Mouse (Mus musculus): ENCODE measurements around the gene Brk1. TPM values are rescaled to one million over a fixed set of nuclear protein-coding genes. Genes with fewer than 3 reads are reported as not detected.

Brk1 gene
- total RNA-seq, 1 experiment from 2014 or later = 131 TPM

DNA sequence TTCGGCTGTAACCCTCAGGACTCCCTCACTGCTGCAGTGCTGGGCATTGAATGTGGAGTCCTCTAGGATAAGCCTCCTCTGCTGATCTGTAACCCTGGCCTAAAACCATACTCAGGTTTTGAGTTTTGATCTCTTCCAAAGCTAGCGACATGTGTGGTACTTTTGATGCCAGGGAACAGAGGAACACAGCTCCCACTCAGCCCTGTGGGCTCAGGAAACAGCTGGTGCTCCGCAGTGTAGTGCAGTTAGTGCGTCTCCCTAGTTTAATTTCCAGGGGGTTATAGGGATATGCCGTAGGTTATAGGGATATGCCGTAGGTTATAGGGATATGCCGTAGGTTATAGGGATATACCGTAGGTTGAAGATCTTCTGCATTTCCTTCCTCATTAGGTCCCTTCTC lies 10.4 kb downstream of the Brk1 start:
- ATAC-seq (replicated peaks; ENCODE audit: insufficient number of reproducible peaks, low FRiP score, low TSS enrichment, poor library complexity, severe bottlenecking) = no peak

DNA sequence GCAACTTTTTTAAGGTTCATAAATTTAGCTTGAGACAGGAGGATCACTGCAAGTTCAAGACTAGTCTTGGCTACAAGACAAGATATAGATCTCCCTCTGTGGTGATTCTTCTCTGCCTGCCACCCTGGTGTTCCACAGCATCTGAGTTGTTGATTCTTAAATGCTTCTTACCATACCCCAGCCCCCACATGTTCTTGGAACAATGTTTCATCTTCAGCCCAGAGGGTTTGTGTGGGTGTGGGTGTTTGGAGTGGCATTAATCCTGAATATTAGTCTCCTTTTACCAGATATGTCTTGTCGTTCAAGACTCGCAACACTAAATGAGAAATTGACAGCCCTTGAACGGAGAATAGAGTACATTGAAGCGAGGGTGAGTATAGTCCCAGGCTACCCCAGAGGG lies 10.9 kb downstream of the Brk1 start:
- ATAC-seq (replicated peaks; ENCODE audit: insufficient number of reproducible peaks, low FRiP score, low TSS enrichment, poor library complexity, severe bottlenecking) = no peak

DNA sequence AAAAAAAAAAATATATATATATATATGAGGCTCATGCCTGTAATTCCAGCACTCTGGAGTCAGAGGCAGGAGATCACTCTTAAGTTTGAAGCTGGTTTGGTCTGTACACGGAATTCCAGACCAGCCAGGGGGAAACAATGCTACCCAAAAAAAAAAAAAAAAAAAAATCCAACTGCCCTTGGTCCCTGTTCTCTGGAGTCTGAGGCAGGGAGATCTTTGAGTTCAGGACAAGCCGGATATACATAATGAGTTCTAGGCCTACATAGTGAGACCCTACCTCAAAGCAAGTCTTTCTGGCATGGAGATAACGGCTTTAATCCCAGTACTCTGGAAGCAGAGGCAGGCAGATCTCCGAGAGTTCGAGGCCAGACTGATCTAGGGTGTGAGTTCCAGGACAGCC lies 18.8 kb downstream of the Brk1 start:
- ATAC-seq (replicated peaks; ENCODE audit: insufficient number of reproducible peaks, low FRiP score, low TSS enrichment, poor library complexity, severe bottlenecking) = no peak

DNA sequence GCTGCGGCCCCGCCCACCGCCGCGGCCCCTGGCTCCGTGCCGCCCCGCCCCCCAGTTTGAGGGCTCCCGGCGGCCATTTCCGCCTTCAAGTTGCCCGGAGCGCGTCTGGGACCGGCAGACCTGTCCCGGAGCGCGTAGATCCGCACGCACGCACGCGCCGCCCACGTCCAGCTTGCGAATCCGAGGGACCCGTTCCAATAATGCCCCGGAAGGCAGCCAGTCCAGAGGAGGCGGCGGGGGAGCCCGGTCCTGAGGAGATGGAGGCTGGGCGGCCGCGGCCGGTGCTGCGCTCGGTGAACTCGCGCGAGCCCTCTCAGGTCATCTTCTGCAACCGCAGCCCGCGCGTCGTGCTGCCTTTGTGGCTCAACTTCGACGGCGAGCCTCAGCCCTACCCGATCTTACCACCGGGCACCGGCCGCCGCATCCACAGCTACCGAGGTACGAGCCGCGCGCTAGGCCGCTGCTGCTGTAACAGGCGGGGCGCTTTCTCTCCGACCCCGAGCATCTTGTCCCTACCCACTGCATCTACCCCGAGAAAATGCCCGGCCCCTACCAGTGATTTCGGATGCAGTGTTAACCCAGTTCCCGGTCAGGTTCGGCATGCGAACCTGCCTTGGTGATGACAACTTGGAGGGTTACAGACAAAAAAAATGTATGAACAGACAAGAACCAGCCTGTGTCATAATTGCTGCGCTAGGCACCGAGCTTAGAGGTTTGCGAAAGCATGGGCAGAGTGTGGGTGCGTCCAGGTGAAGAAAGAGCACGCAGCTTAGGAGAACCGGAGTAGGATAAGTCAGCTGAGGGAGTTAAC lies 19.6 kb downstream of the Brk1 start, which contains the start of gene Vhl:
Vhl (plus strand) TSS at position 19 of the 811 bp plus-strand sequence.
- ATAC-seq (replicated peaks; ENCODE audit: insufficient number of reproducible peaks, low FRiP score, low TSS enrichment, poor library complexity, severe bottlenecking) = peak; percentile 64

DNA sequence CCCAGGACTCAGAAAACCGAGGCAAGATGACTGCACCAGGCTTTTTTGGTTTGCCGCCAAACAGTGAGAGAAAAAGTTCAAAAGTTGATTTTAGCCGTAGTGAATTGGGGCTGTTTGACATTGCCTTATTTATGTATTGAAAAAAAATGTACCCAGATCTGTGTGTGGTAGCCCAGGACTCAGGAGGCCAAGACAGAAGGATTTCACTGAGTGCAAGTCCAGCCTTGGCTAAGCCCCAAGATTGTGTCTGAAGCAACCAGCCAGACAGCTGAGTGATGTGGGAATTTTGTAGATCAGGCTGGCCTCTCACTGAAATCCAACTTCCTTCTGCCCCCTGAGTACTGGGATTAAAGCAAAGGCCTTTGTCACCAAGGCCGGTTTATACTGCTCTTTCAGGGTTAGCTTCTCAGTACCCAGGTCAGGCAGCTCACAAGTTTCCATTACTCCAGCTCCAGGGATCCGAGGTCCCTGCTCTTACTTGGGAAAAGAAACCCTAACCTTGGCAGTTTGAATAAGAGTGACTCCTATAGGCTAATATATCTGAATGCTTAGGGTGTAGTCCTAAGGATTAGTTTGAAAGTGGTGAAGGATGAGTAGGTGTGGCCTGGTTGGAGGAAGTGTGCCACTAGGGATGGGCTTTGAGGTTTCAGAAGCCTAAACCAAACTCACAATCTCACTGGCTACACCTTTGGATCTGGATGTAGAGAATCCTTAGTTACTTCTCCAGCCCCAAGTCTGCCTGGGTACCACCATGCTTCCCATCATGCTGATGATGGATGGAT lies 20.6 kb downstream of the Brk1 start:
- ATAC-seq (replicated peaks; ENCODE audit: insufficient number of reproducible peaks, low FRiP score, low TSS enrichment, poor library complexity, severe bottlenecking) = no peak

DNA sequence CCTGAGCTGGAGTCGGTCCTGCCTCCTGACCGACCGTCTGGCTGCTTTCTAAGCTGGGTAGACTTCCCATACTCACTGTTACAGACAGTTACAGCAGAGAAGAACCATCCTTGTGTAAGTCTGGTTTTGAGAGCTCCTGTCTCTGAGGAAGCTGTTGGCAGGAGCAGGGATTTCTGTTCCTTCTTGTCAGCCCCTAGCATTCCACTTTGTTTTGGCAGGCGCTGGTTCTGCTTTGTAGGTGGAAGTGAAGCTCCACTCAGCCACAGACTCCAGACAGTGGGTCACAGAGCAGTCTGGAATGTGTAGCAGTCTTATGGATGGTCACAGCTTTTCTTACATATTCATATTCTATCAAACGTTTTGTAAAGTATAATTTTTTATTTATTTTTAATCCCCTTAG lies 25.8 kb downstream of the Brk1 start:
- ATAC-seq (replicated peaks; ENCODE audit: insufficient number of reproducible peaks, low FRiP score, low TSS enrichment, poor library complexity, severe bottlenecking) = no peak

DNA sequence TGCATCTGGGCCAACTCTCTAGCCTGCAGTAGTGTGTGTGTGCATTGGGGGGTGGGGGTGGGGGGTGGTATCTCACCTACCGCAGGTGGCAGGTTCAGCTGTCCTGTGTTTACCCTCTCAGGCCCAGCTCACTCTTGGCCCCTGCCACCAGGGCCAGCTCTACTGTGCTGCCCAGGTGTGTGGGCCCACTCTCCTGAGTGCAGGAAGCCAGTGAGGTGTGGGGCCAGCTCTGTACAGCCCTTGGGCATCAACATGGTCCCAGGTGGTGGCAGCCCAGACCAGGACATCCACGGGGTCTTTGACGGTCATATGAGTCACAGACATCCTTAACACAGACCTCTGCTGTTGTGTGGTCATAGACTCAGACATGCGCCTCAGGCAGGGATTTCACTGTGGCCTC lies 28.3 kb downstream of the Brk1 start:
- ATAC-seq (replicated peaks; ENCODE audit: insufficient number of reproducible peaks, low FRiP score, low TSS enrichment, poor library complexity, severe bottlenecking) = no peak

DNA sequence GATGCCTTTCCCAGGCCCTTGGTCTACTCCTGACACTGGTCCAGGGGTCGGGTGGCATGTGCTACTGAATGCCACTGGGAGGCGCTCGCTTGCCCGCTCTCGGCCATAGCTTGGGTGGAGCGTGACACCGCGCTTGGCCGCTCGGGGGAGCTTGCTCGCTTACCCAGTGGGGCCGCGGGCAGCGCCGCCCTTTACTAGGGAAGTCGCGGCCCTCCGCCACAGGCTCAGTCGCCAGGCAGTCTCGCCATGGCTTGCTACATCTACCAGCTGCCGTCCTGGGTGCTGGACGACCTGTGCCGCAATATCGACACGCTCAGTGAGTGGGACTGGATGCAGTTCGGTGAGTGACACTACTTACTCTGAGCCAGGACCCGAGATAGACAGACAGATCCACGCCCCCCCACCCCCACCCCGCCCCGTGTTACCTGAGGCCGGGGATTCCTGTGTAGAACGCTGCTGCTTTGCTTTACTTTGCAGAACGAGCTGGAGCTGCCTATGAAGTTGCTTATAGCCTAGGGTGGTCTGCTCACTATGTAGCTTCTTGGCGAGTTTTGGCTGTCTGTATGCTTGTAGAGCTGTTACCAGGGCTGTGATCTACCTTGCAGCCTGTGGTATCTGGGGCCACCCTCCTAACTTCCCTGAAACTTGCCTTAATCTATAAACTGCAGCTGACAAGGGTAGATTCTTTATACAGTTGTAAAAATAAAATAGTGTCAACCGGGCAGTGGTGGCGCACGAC lies 33.9 kb downstream of the Brk1 start, which contains the start of gene Irak2:
Irak2 (plus strand) TSS at position 166 of the 739 bp plus-strand sequence.
- ATAC-seq (replicated peaks; ENCODE audit: insufficient number of reproducible peaks, low FRiP score, low TSS enrichment, poor library complexity, severe bottlenecking) = peak; percentile 93

DNA sequence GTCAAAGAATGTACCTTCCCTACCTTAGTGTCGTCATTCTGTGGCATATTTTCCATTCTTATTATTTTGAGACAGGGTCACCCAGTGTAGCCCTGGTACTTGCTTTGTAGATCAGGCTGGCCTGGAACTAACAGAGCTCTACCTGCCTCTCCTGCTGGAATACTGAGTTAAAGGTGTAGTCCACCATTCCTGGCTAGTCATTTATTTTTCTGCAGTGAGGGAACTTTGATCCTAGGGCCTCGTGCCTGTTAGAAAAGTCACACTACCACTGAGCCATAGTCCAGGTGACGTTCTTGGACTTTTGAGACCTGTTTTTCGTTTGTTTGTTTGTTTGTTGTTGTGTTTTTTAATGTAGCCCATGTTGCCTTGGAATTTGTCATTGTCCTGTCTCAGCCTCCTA lies 34.6 kb downstream of the Brk1 start:
- ATAC-seq (replicated peaks; ENCODE audit: insufficient number of reproducible peaks, low FRiP score, low TSS enrichment, poor library complexity, severe bottlenecking) = no peak

DNA sequence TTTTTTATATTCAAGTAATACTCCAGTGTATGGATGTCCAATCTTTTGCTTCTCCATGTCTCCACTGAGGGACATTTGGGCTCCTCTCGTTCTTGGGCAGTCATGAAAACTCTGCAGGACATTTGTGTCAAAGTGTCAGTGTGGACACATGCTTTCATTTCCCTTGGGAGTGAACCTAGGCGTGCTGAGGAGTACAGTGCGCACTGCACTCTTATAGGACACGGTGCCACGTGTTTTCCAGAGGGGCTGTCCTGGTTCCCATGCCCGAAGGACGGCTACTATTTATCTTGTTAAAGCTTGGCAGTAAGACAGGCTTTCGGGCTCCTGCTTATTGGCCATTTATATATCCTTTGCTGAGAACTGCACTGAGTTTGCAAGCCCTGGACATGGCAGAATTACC lies 38.0 kb downstream of the Brk1 start:
- no peak for ATAC-seq (replicated peaks; ENCODE audit: insufficient number of reproducible peaks, low FRiP score, low TSS enrichment, poor library complexity, severe bottlenecking)

DNA sequence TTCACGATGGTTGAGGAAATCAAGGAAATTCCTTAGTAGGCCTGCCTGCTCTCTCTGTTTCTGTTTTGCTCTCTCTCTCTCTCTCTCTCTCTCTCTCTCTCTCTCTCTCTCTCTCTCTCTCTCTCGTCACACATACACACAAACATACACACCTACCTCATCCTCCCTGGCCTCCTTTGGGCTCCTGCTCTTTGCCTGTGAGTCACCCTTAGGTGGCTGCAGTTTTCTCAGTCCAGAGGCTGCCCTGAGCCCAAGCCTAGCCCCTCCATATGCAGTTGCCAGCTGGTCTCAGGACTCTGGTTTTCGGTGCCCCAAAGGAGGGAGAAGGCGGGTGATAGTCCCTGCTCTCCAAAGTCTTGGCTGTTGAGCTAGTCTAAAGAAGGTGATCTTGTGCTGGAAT lies 38.4 kb downstream of the Brk1 start:
- ATAC-seq (replicated peaks; ENCODE audit: insufficient number of reproducible peaks, low FRiP score, low TSS enrichment, poor library complexity, severe bottlenecking) = no peak

DNA sequence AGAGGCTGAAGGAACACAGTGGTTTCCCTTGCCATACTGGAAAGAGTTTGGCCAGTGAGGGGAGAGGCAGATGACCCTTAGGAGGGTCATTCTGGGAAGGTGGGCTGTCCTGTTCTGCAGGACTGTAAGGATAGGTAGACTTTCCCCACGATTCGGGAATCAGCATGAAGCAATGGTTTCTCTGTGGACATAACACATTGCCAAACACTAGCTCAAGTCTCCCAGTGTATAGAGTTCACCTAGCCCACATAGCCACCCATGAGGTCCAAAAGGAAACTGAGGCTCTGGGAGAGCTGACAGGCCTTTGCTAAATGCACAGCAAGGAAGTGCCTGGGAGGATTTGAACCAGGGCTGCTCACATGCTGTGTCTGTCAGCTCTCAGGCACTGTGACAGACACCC lies 39.4 kb downstream of the Brk1 start:
- no peak for ATAC-seq (replicated peaks; ENCODE audit: insufficient number of reproducible peaks, low FRiP score, low TSS enrichment, poor library complexity, severe bottlenecking)

DNA sequence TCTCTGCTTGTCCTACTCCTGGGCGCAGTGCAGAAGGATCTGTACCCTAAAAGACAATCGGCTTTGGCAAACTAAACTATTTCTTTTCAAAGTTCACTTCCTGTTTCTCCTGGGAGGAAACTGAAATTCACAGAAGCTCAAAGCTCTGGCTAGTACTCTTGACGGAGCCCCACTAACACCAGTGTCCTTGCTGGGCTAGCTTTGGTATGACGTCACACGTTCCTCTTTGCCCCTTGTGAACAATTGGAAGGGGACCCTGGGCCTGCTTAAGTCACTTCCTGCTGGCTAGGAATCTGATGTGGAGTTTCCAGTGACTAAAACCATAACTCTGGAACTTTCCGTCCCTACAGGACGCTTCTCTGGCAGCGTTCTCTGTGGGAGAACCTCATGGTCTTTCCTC lies 40.2 kb downstream of the Brk1 start:
- ATAC-seq (replicated peaks; ENCODE audit: insufficient number of reproducible peaks, low FRiP score, low TSS enrichment, poor library complexity, severe bottlenecking) = peak; percentile 77

DNA sequence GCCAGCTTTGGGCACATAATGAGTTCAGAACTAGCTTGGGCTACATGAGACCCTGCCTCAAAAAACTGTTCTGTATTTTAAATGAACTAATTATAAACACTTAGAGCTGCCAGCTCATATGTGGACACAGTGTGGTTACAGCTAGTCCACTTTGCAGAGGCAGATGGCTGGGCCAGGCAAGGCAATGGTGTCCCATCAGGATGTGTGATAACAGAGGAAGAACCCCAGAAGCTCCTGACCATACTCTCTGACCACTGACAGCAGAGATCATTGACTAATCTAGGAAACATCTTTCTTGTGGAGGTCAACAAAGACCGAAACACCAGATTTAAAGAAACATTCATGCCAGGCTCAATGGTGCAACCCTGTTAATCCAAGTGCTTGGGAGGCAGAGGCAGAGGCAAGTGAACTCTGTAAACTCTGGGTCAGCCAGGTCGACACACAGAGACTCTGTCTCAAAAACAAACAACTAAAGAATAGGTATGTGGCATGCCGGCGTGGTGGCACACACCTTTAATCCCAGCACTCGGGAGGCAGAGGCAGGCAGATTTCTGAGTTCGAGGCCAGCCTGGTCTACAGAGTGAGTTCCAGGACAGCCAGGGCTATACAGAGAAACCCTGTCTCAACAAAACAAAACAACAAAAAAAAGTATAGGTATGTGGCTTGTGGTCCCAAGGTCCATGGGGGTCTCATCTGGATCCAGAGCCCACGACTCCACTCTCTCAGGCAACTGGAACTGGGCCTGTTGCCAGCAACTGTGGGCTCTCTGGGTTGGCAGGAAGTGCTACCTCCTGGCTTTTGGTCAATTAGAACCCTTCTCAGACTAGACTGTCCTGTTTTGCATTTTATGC lies 45.0 kb downstream of the Brk1 start:
- 0 out of 2 replicates have a peak, but pooled peaks have one; percentile 5 for ATAC-seq (replicated peaks; ENCODE audit: insufficient number of reproducible peaks, low FRiP score, low TSS enrichment, poor library complexity, severe bottlenecking)

DNA sequence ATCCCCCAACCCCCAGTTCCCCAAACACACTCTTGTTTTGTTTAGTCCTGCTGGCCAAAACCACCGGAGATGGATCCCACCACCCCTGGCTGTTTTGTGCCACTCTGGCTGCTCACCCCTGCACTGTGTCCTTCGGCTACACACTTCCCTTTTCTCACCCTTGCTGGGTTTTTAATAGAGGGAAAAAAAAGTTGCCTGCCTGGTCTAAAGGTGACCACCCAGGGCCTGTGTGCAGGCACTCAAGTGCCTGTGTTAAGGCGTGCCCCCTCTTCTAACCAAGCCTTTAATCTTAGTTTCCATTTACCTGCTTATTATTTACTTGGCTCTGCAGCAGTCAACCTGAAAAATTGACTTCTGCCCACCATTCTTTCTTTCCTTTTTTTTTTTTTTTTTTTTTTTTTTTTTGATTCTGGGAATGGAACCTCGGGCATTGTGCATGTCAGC lies 45.6 kb downstream of the Brk1 start:
- 0 out of 2 replicates have a peak, but pooled peaks have one; percentile 16 for ATAC-seq (replicated peaks; ENCODE audit: insufficient number of reproducible peaks, low FRiP score, low TSS enrichment, poor library complexity, severe bottlenecking)

DNA sequence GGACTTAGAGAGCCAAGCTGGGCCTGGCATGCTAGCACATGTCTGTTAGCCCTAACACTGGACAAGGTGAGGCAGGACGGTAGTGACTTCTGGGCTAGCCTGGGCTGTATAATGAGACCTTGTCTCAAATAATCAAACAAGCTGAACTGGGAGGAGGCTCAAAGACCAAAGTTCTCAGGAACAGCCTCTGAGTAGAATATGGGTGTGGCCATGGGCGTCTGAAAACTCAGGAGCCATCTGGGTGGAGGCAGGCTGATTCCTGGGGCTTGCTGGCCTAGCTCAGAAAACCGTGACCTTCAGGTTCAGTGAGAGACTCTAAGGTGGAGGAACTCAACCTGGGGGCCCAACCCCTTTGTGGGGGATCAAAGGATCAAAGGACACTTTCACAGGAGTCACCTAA lies 47.1 kb downstream of the Brk1 start:
- no peak for ATAC-seq (replicated peaks; ENCODE audit: insufficient number of reproducible peaks, low FRiP score, low TSS enrichment, poor library complexity, severe bottlenecking)

DNA sequence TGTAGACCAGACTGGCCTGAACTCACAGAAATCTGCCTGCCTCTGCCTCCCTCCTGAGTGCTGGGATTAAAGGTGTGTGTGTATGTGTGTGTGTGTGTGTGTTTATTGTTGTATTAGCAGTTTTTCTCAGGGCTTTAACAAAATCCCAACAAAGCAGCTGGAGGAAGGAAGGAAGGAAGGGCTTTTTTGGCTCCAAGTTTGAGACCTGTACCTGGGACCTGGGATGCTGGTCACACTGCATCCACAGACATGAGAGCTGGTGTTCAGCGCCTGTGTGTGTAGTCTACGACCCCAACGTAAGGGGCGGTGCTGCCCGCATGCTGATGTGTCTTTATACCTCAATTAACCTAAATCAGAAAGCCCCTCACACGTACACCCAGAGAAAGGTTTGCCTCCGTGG lies 49.0 kb downstream of the Brk1 start:
- ATAC-seq (replicated peaks; ENCODE audit: insufficient number of reproducible peaks, low FRiP score, low TSS enrichment, poor library complexity, severe bottlenecking) = no peak

DNA sequence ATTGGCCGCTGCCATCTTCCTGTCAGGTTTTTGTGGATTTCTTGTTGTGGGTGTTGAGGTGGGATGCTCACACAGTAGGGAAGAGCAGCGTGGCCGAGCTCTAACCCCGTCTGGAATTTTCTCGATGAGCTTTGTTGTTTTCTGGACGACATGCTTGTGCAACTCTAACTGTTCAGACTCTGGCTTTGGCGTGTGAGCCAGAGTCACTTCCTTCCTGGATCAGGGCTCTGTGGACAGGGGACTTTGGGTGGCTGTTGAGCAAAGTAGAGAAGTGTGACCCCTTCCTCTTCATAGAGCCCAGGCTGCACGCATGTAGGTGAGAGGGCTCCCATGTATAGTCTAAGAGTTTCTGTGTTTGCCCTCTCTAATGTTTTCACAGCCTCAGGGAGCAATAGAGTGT lies 49.5 kb downstream of the Brk1 start:
- no peak for ATAC-seq (replicated peaks; ENCODE audit: insufficient number of reproducible peaks, low FRiP score, low TSS enrichment, poor library complexity, severe bottlenecking)

Data from monocyte, adult 5-6 weeks (primary cell).